Mouse (Mus musculus) urinary bladder, postnatal 36 days (tissue): ENCODE results near the gene Sema4b.

Experiments used
- DNase-seq, 2 experiments: peaks; one replicate each; pipeline ENCODE4 v3.0.0; 2022; ENCODE audit warnings: low spot score in 2 of 2, mixed read lengths in 1 of 2

Sema4b gene

GRCm38 (mm10) chr7:80267764-80268163 lies 81.1 kb downstream of the Sema4b start:
- DNase-seq: no peak

- DNase-seq: peak; percentile 93 to 95
Observed at GRCm38 (mm10) chr7:80268897-80269750, 82.5 kb downstream of the Sema4b start, which contains the start of gene Vps33b. Vps33b (plus strand) TSS chr7:80269649.

- DNase-seq: peak in 1 of 2 experiments; percentile 56
Observed at GRCm38 (mm10) chr7:80269751-80270255, 83.2 kb downstream of the Sema4b start.

GRCm38 (mm10) chr7:80273456-80273855 lies 86.8 kb downstream of the Sema4b start:
- DNase-seq: no peak
